Mouse (Mus musculus) stomach, postnatal 0 days (tissue): ENCODE data around the gene Manbal.

ENCODE experiments used
- CTCF ChIP-seq: IDR thresholded peaks from 2 replicates; pipeline ENCODE4 v1.5.1; 2016; ENCODE audit warnings: antibody characterized with exemption, low read depth, mild to moderate bottlenecking, moderate library complexity
- EP300 ChIP-seq: optimal IDR thresholded peaks from 2 replicates; pipeline ENCODE3; 2016; ENCODE audit warnings: antibody characterized with exemption

DNA sequence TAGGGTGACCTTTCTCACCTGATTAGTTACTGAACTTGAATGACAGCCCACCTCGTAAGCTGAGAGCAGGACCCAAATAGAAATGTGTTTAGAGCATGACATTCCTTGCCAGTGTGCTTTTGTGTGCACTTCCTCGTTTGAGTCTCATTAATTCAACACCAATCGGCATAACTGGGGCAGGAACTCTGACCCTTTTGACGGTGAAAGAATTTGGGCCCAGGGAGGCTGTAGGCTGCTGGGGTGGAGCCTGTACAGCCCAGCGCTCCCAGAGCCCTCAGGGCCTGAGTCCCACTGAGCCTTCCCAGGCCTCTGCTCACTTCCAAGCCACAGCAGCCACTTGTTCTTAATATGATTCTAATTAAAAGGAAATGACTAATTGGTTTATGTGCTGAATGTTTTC is 46.5 kb upstream of the Manbal start:
- TF ChIP-seq CTCF, result no peak
- TF ChIP-seq EP300, result no peak
